28 mouse cellular contexts compared by ENCODE assay signal in genomic region chr11:119683796-119684195, GRCm38 (mm10).
DNase-seq lines count a peak whose midpoint lies in the region; ATAC-seq and TF ChIP-seq lines count a peak whose summit lies in the region.
"Had no signal": no experiment of that assay in that cellular context is flagged by ENCODE, and none has a peak within 500 bp of the region (broad histone marks: within the 10 kb centered on the region; RNA-seq: fewer than 3 reads in every experiment).

No protein-coding gene starts in this region.

- ATAC-seq in embryonic facial prominence, embryonic 11.5 days (replicated peaks; ENCODE audit: insufficient number of reproducible peaks, low FRiP score, low TSS enrichment, low read depth), result no peak
- ATAC-seq in heart, embryonic 12.5 days (ENCODE audit: insufficient number of reproducible peaks, low FRiP score), result no peak
- ATAC-seq in neural tube, embryonic 13.5 days (ENCODE audit: low read depth), result no peak
- no peak for ATAC-seq in neural tube, embryonic 15.5 days (ENCODE audit: low FRiP score)
- peak; percentile 73; the same call in 1 of the 2 replicates for ATAC-seq in heart, postnatal 0 days (ENCODE audit: insufficient read depth, low read depth)
- ATAC-seq: forebrain, embryonic 13.5 days; hindbrain, embryonic 16.5 days; Patski had no signal

- H3K4me1 ChIP-seq in embryonic facial prominence, embryonic 11.5 days (ENCODE audit: control insufficient read depth, insufficient read depth, low read length), result no peaks in the 10 kb centered on the region; the same call in 1 of the 2 replicates
- H3K4me1 ChIP-seq in embryonic facial prominence, embryonic 10.5 days, result peaks cover 48% of the 10 kb centered on the region
- peaks cover 75% of the 10 kb centered on the region for H3K4me1 ChIP-seq in heart, embryonic 12.5 days (replicated peaks)
- H3K4me1 ChIP-seq in neural tube, embryonic 13.5 days (replicated peaks), result peaks cover 49% of the 10 kb centered on the region
- H3K4me1 ChIP-seq in neural tube, embryonic 15.5 days, result peaks cover 50% of the 10 kb centered on the region
- H3K4me1 ChIP-seq in heart, postnatal 0 days (ENCODE audit: control insufficient read depth, insufficient read depth), result peaks cover 63% of the 10 kb centered on the region

- no peak overlapping the region for H3K9ac ChIP-seq in embryonic facial prominence, embryonic 11.5 days (replicated peaks; ENCODE audit: low read length)
- H3K9ac ChIP-seq in heart, embryonic 12.5 days, result 0 out of 2 replicates have a peak overlapping the region, but pooled peaks have one; percentile 14
- H3K9ac ChIP-seq in neural tube, embryonic 13.5 days, result no peak overlapping the region
- no peak overlapping the region for H3K9ac ChIP-seq in neural tube, embryonic 15.5 days (replicated peaks)
- H3K9ac ChIP-seq in heart, postnatal 0 days (replicated peaks; ENCODE audit: low read depth, low read length), result no peak overlapping the region
- H3K9ac ChIP-seq: forebrain, embryonic 13.5 days; kidney, embryonic 15.5 days; limb, embryonic 12.5 days; liver, embryonic 15.5 days; lung, embryonic 14.5 days; midbrain, embryonic 12.5 days; neural tube, embryonic 12.5 days had no signal

- no peak overlapping the region for H3K4me2 ChIP-seq in embryonic facial prominence, embryonic 11.5 days (ENCODE audit: low read depth, low read length)
- H3K4me2 ChIP-seq in heart, embryonic 12.5 days, result no peak overlapping the region
- H3K4me2 ChIP-seq in neural tube, embryonic 13.5 days, result no peak overlapping the region
- H3K4me2 ChIP-seq in neural tube, embryonic 15.5 days, result no peak overlapping the region
- no peak overlapping the region for H3K4me2 ChIP-seq in heart, postnatal 0 days (ENCODE audit: low read depth, low read length)
- H3K4me2 ChIP-seq: forebrain, embryonic 13.5 days; kidney, embryonic 15.5 days; limb, embryonic 12.5 days; liver, embryonic 15.5 days; lung, embryonic 14.5 days; midbrain, embryonic 12.5 days; neural tube, embryonic 12.5 days had no signal

- no peak for TF ChIP-seq CTCF in heart, postnatal 0 days (IDR thresholded peaks at IDR 0.05; ENCODE audit: low read depth)

- peak; percentile 44; the same call in 1 of the 2 replicates for TF ChIP-seq EP300 in heart, postnatal 0 days (IDR thresholded peaks at IDR 0.05; ENCODE audit: low read depth)

- H3K4me3 ChIP-seq in embryonic facial prominence, embryonic 11.5 days (ENCODE audit: low read depth, low read length), result no peak overlapping the region
- no peak overlapping the region for H3K4me3 ChIP-seq in embryonic facial prominence, embryonic 10.5 days
- no peak overlapping the region for H3K4me3 ChIP-seq in heart, embryonic 12.5 days
- no peak overlapping the region for H3K4me3 ChIP-seq in neural tube, embryonic 13.5 days
- no peak overlapping the region for H3K4me3 ChIP-seq in neural tube, embryonic 15.5 days (replicated peaks)
- no peak overlapping the region for H3K4me3 ChIP-seq in heart, postnatal 0 days (ENCODE audit: low read depth, low read length)
- H3K4me3 ChIP-seq: forebrain, embryonic 13.5 days; kidney, embryonic 15.5 days; left cerebral cortex, adult 2 months; limb, embryonic 12.5 days; liver, embryonic 15.5 days; midbrain, embryonic 12.5 days; myocyte; neural tube, embryonic 12.5 days had no signal

- H3K36me3 ChIP-seq in embryonic facial prominence, embryonic 11.5 days (replicated peaks; ENCODE audit: control insufficient read depth, insufficient read depth, low read depth, low read length), result no peaks in the 10 kb centered on the region
- H3K36me3 ChIP-seq in embryonic facial prominence, embryonic 10.5 days (replicated peaks), result peaks cover 7% of the 10 kb centered on the region; the same call in 1 of the 2 replicates
- no peaks in the 10 kb centered on the region for H3K36me3 ChIP-seq in heart, embryonic 12.5 days
- H3K36me3 ChIP-seq in neural tube, embryonic 13.5 days, result no peaks in the 10 kb centered on the region
- no peaks in the 10 kb centered on the region for H3K36me3 ChIP-seq in neural tube, embryonic 15.5 days
- no peaks in the 10 kb centered on the region for H3K36me3 ChIP-seq in heart, postnatal 0 days (replicated peaks; ENCODE audit: control insufficient read depth, insufficient read depth, low read length)
- H3K36me3 ChIP-seq: kidney, embryonic 15.5 days; limb, embryonic 12.5 days; liver, embryonic 15.5 days; midbrain, embryonic 12.5 days; neural tube, embryonic 12.5 days had no signal

- peak; percentile 25 for DNase-seq in embryonic facial prominence, embryonic 11.5 days (ENCODE audit: low spot score)
- DNase-seq in embryonic facial prominence, embryonic 10.5 days (ENCODE audit: low spot score), result no peak
- DNase-seq in heart, postnatal 25 days (ENCODE audit: low spot score), result no peak
- no peak for DNase-seq in heart, postnatal 0 days (ENCODE audit: low spot score)
- DNase-seq in lung, postnatal 4 days, result no peak
- DNase-seq: B cell, adult 2 months; cerebellum, adult 2 months; cerebellum, postnatal 14 days; gastrocnemius, postnatal 14 days; kidney, adult 18-20 months; kidney, postnatal 25 days; lung, embryonic 14.5 days; lung, postnatal 14 days; thymus, postnatal 14 days had no signal

- H3K9me3 ChIP-seq in embryonic facial prominence, embryonic 11.5 days (replicated peaks; ENCODE audit: control insufficient read depth, low read length), result no peaks in the 10 kb centered on the region
- no peaks in the 10 kb centered on the region for H3K9me3 ChIP-seq in embryonic facial prominence, embryonic 10.5 days
- no peaks in the 10 kb centered on the region for H3K9me3 ChIP-seq in heart, embryonic 12.5 days (replicated peaks)
- H3K9me3 ChIP-seq in neural tube, embryonic 13.5 days, result no peaks in the 10 kb centered on the region
- no peaks in the 10 kb centered on the region for H3K9me3 ChIP-seq in neural tube, embryonic 15.5 days (replicated peaks)
- no peaks in the 10 kb centered on the region for H3K9me3 ChIP-seq in heart, postnatal 0 days (replicated peaks; ENCODE audit: control insufficient read depth, low read length)
- H3K9me3 ChIP-seq: forebrain, embryonic 13.5 days; kidney, embryonic 15.5 days; limb, embryonic 12.5 days; liver, embryonic 15.5 days; midbrain, embryonic 12.5 days; neural tube, embryonic 12.5 days had no signal

- H3K27me3 ChIP-seq in embryonic facial prominence, embryonic 11.5 days (ENCODE audit: control insufficient read depth, insufficient read depth, low read length), result no peaks in the 10 kb centered on the region
- H3K27me3 ChIP-seq in embryonic facial prominence, embryonic 10.5 days (replicated peaks; ENCODE audit: low read depth, poor library complexity, severe bottlenecking), result no peaks in the 10 kb centered on the region
- H3K27me3 ChIP-seq in heart, embryonic 12.5 days (replicated peaks), result no peaks in the 10 kb centered on the region
- H3K27me3 ChIP-seq in neural tube, embryonic 13.5 days, result no peaks in the 10 kb centered on the region
- no peaks in the 10 kb centered on the region for H3K27me3 ChIP-seq in neural tube, embryonic 15.5 days (replicated peaks)
- H3K27me3 ChIP-seq in heart, postnatal 0 days (ENCODE audit: control insufficient read depth, insufficient read depth, low read length), result no peaks in the 10 kb centered on the region
- H3K27me3 ChIP-seq: CH12.LX; forebrain, embryonic 13.5 days; kidney, embryonic 15.5 days; limb, embryonic 12.5 days; liver, embryonic 15.5 days; midbrain, embryonic 12.5 days; neural tube, embryonic 12.5 days; Patski had no signal

- intact Hi-C loops in heart, postnatal 25 days (cut with DNase I), result no loop called here

- no peak overlapping the region for H3K27ac ChIP-seq in embryonic facial prominence, embryonic 11.5 days (replicated peaks; ENCODE audit: low read depth, low read length)
- no peak overlapping the region for H3K27ac ChIP-seq in embryonic facial prominence, embryonic 10.5 days (replicated peaks)
- H3K27ac ChIP-seq in heart, embryonic 12.5 days (ENCODE audit: poor library complexity, severe bottlenecking), result no peak overlapping the region
- H3K27ac ChIP-seq in neural tube, embryonic 13.5 days (replicated peaks), result 0 out of 2 replicates have a peak overlapping the region, but pooled peaks have one; percentile 9
- no peak overlapping the region for H3K27ac ChIP-seq in neural tube, embryonic 15.5 days (replicated peaks)
- H3K27ac ChIP-seq in heart, postnatal 0 days (ENCODE audit: low read depth), result peak overlapping the region; percentile 1; the same call in 1 of the 2 replicates
- H3K27ac ChIP-seq: forebrain, embryonic 13.5 days; left cerebral cortex, adult 2 months; limb, embryonic 12.5 days; liver, embryonic 15.5 days; midbrain, embryonic 12.5 days; neural tube, embryonic 12.5 days had no signal

- 53% methylated on average over 2 of the region's 2 CpGs for WGBS in embryonic facial prominence, embryonic 11.5 days
- WGBS in embryonic facial prominence, embryonic 10.5 days, result 66% methylated on average over 2 of the region's 2 CpGs
- 28% methylated on average over 2 of the region's 2 CpGs for WGBS in heart, embryonic 12.5 days
- WGBS in neural tube, embryonic 13.5 days, result 62% methylated on average over 2 of the region's 2 CpGs
- WGBS in neural tube, embryonic 15.5 days, result 57% methylated on average over 2 of the region's 2 CpGs
- WGBS in heart, postnatal 0 days, result 36% methylated on average over 2 of the region's 2 CpGs

Comparison
In these comparisons a context has a peak if more than half of its experiments do, and no peak if none do; other contexts are left out.
1. H3K27ac ChIP-seq: peak in neural tube, embryonic 13.5 days (single experiment) and heart, postnatal 0 days (single experiment); none in embryonic facial prominence, embryonic 11.5 days (single experiment), embryonic facial prominence, embryonic 10.5 days (single experiment), heart, embryonic 12.5 days (single experiment) and neural tube, embryonic 15.5 days (single experiment).